Mouse (Mus musculus) cerebellum, adult 8-10 months (tissue): ENCODE data around the gene Nkx2-5.

Experiments used
- DNase-seq: peaks from one replicate; pipeline ENCODE4 v3.0.0; 2022

The Nkx2-5 gene

GRCm38 (mm10) chr17:26835956-26836355 lies 8.9 kb downstream of the Nkx2-5 start:
- no peak for DNase-seq

GRCm38 (mm10) chr17:26834966-26835755 lies 9.6 kb downstream of the Nkx2-5 start:
- no peak for DNase-seq

GRCm38 (mm10) chr17:26834302-26834965 lies 10.4 kb downstream of the Nkx2-5 start:
- no peak for DNase-seq

- DNase-seq: no peak
These were observed 11.0 kb downstream of the Nkx2-5 start for GRCm38 (mm10) chr17:26833806-26834205.

- no peak for DNase-seq
These were observed 18.7 kb downstream of the Nkx2-5 start for GRCm38 (mm10) chr17:26826131-26826530.

GRCm38 (mm10) chr17:26817776-26818175 lies 27.0 kb downstream of the Nkx2-5 start:
- no peak for DNase-seq

GRCm38 (mm10) chr17:26816810-26817209 lies 28.0 kb downstream of the Nkx2-5 start:
- DNase-seq: no peak

- no peak for DNase-seq
These were observed 31.3 kb downstream of the Nkx2-5 start for GRCm38 (mm10) chr17:26813497-26813896.

- DNase-seq: no peak
These were observed 32.2 kb downstream of the Nkx2-5 start for GRCm38 (mm10) chr17:26812607-26813006.

- DNase-seq: no peak
These were observed 41.9 kb downstream of the Nkx2-5 start for GRCm38 (mm10) chr17:26802886-26803285.

GRCm38 (mm10) chr17:26797379-26798128 lies 47.3 kb downstream of the Nkx2-5 start:
- DNase-seq: no peak

GRCm38 (mm10) chr17:26795386-26795785 lies 49.4 kb downstream of the Nkx2-5 start:
- DNase-seq: no peak

- no peak for DNase-seq
These were observed 50.1 kb downstream of the Nkx2-5 start for GRCm38 (mm10) chr17:26794744-26795143.

- DNase-seq: no peak
These were observed 51.6 kb downstream of the Nkx2-5 start for GRCm38 (mm10) chr17:26793068-26793765.

- no peak for DNase-seq
These were observed 52.7 kb downstream of the Nkx2-5 start for GRCm38 (mm10) chr17:26792096-26792495.

- no peak for DNase-seq
These were observed 53.2 kb downstream of the Nkx2-5 start for GRCm38 (mm10) chr17:26791580-26791979.

- DNase-seq: no peak
These were observed 54.3 kb downstream of the Nkx2-5 start for GRCm38 (mm10) chr17:26790269-26791214.

- DNase-seq: no peak
These were observed 55.1 kb downstream of the Nkx2-5 start for GRCm38 (mm10) chr17:26789460-26790268.

- DNase-seq: no peak
These were observed 55.8 kb downstream of the Nkx2-5 start for GRCm38 (mm10) chr17:26788986-26789385.
